Mouse (Mus musculus) ES-Bruce4 (cell line): ENCODE results near the gene Fam163a.

Source experiments
- CTCF ChIP-seq: IDR thresholded peaks from one replicate; pipeline ENCODE4 v1.8.1; 2011; ENCODE audit warnings: low read depth, low read length
- EP300 ChIP-seq: IDR thresholded peaks from 2 replicates; pipeline ENCODE4 v1.6.1; 2011; ENCODE audit warnings: low read depth, low read length; ENCODE audit not compliant: insufficient read depth

GRCm38 (mm10) chr1:156046688-156047087, 158.1 kb downstream of the Fam163a start:
- TF ChIP-seq CTCF (no peak), EP300 (no peak)
